Mouse (Mus musculus): ENCODE data around the gene Lcmt1.

Lcmt1 gene

GRCm38 (mm10) chr7:123461316-123461715 is 91.7 kb downstream of the Lcmt1 start:
- DNase-seq, result no peak

- peak; percentile 83 for DNase-seq
These were observed 92.5 kb downstream of the Lcmt1 start, which contains the start of gene Aqp8 for GRCm38 (mm10) chr7:123462070-123462501. Gene Aqp8, plus strand, starts transcription at chr7:123462291.

GRCm38 (mm10) chr7:123463569-123463968 is 94.0 kb downstream of the Lcmt1 start:
- DNase-seq, result no peak

- DNase-seq, result peak; percentile 71 to 88
These were observed 96.3 kb downstream of the Lcmt1 start for GRCm38 (mm10) chr7:123465692-123466387.

- DNase-seq, result no peak
These were observed 98.4 kb downstream of the Lcmt1 start for GRCm38 (mm10) chr7:123467961-123468360.
